Mouse (Mus musculus) right cerebral cortex, postnatal 36 days (tissue): ENCODE results near the gene B4galt5.

ENCODE experiments used
- DNase-seq, 2 experiments: peaks; one replicate each; pipeline ENCODE4 v3.0.0; 2022; ENCODE audit warnings: low spot score in 2 of 2, mixed read lengths in 1 of 2

The B4galt5 gene

GRCm38 (mm10) chr2:167253476-167253875, 95.5 kb downstream of the B4galt5 start:
- DNase-seq: no peak

- DNase-seq: no peak
These were observed 96.8 kb downstream of the B4galt5 start for GRCm38 (mm10) chr2:167252057-167252687.

- DNase-seq: no peak
These were observed 98.1 kb downstream of the B4galt5 start for GRCm38 (mm10) chr2:167250736-167251337.

DNA sequence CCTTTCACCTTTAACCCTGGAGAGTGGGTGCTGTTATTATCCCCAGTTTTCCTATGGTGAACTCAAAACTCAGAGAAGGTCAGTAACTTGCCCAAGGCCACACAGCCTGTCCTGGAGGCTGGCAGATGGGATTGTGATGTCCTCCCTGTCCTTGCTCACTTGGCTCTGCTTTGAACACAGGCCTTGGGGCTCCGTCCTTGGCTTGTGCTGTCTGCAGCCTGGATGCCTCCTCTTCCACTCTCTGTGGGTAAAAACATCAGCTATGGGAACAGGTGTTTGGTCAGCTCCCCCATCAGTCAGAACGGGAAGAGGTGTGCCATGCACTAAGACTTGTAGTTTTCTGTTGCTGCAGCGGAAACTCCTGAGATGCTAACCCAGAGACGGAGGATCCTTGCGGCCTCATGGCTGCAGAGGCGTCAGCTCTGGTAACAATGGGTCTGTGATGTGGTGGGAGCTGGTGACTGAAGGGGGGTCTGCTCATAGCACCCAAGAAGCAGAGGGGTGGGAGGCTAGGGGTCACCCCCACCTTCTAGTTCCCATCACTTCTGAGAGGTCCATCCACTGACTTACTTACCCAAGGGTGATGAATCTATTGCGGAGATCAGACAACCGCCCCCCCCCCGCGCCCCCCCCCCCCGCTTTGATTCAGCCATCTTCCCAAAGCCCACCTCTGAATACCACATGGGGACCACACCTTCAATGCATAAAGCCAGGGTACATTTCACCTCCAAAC, 98.8 kb downstream of the B4galt5 start:
- DNase-seq: no peak

DNA sequence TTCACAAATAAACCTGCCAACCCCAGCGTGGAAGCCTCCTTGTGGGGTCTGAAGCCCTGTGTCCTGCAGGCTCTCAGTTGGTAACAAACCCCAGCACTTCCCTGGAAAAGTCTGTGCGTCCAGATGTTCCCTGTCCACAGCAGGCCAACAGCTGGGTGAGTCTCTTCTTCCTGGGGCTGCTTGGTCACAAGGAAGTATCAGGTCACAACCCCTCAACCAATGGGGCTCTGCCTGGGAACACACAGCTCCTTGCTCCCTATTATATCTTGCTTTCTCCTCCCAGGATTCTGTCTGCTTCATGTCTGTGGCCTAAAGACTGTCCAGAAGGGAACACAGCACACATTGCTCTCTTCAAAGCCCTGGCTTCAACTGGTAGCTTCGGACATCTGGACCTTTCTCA, 99.4 kb downstream of the B4galt5 start:
- DNase-seq: no peak
